Mouse (Mus musculus): Measurements from ENCODE around the gene Mtmr10. TPM values are rescaled to one million over a fixed set of nuclear protein-coding genes. Genes with fewer than 3 reads are reported as not detected.
A peak's percentile ranks its signal among the peaks of the same experiment; 100 is the strongest.

The Mtmr10 gene
- polyA plus RNA-seq, 1 experiment from 2014 or later = 9.9 TPM

DNA sequence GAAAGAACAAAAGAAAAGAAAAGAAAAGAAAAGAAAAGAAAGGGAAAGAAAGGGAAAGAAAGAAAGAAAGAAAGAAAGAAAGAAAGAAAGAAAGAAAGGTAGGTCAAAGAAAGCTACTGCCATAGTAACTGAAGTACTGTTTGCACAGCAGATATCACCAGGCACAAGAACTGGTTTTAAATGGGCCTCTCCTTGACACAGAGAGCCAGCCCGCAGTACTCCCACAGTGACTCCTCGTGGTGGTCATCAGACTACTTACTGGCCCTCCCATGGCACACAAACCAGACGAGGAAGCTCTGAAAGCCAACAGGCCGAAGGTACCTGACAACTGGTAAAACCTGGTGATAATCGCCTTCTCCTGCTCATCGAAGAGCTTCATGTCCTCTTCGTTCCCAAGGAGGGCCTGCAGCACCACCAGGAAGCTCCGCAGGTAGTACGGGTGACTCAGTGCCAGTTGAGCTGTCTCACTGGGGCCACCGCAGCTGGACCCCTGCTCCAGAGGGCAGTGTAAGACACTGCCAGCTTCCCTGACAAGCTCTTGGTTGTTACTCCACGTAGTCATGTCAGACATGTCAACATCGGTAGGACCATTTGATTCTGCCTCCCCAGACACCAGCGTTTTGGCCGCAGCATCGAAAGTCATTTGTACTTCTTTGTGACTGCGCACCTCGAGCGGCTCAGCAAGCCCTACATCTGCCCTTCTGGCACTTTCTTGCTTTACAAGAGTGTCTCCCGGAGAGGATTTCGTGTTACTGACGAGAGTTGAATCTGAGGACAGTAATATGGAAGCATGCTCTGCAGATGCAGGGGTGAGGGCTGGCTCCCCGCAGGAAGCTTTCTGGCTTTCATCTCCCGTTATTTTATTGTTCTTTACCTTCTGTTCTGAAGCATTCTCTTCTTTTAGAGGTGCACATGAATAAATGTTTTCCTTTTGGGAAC lies 84.8 kb downstream of the Mtmr10 start:
- Histone ChIP-seq H3K27ac (ENCODE audit: low read length) (no peak overlapping the region), H3K9me3 (replicated peaks; ENCODE audit: control insufficient read depth, low read length, poor library complexity, severe bottlenecking) (no peaks in the 10 kb centered on the region), H3K27me3 (ENCODE audit: control insufficient read depth, insufficient read depth, low read depth, low read length) (no peaks in the 10 kb centered on the region), H3K36me3 (ENCODE audit: control insufficient read depth, insufficient read depth, low read length) (peaks cover 8% of the 10 kb centered on the region), H3K4me1 (ENCODE audit: control insufficient read depth, insufficient read depth, low read length) (peaks cover 7% of the 10 kb centered on the region), H3K9ac (ENCODE audit: low read depth, low read length) (no peak overlapping the region), H3K4me3 (ENCODE audit: low read depth, low read length) (no peak overlapping the region), H3K4me2 (ENCODE audit: low read length) (no peak overlapping the region)
- 87% methylated on average over 23 of the region's 23 CpGs for WGBS
- ATAC-seq = no peak

DNA sequence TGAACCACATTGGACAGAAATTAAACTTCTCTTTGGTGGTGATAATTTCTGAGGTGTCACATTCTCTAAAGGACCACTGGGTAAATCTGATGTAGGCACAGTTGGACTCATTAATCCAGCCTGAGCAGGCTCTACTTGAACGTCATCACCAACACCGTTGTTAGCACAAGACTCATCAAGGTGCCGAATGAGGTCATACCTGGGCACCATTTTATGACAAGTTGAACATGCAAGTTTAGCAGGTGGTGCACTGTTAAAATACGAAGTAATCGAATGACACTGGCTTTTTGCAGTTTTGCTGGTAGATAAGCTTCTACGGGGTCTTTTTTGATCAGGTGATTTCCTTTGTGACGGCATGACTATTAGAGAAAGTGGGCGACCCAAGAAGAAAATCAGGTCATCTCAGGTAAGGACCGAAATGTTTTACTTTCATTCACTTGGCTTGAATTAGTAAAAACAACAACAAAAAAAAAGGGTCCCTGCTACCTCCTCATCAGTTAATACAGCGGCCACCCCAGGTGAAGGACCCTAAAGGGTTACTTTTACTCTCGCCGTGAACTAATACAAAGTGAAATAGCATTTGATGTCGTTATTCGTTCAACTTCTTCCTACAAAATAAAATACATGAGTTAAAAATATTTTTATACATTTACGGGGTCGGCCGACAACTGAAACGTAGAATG lies 85.8 kb downstream of the Mtmr10 start:
- Histone ChIP-seq H3K36me3 (ENCODE audit: control insufficient read depth, insufficient read depth, low read length) (peaks cover 15% of the 10 kb centered on the region), H3K9ac (ENCODE audit: low read depth, low read length) (peak overlapping the region; percentile 66), H3K27ac (ENCODE audit: low read length) (peak overlapping the region; percentile 90), H3K9me3 (replicated peaks; ENCODE audit: control insufficient read depth, low read length, poor library complexity, severe bottlenecking) (no peaks in the 10 kb centered on the region), H3K4me3 (ENCODE audit: low read depth, low read length) (peak overlapping the region; percentile 65), H3K4me2 (ENCODE audit: low read length) (peak overlapping the region; percentile 62), H3K27me3 (ENCODE audit: control insufficient read depth, insufficient read depth, low read depth, low read length) (no peaks in the 10 kb centered on the region), H3K4me1 (ENCODE audit: control insufficient read depth, insufficient read depth, low read length) (peaks cover 7% of the 10 kb centered on the region)
- peak; percentile 50 for ATAC-seq
- 14% methylated on average over 18 of the region's 18 CpGs for WGBS

DNA sequence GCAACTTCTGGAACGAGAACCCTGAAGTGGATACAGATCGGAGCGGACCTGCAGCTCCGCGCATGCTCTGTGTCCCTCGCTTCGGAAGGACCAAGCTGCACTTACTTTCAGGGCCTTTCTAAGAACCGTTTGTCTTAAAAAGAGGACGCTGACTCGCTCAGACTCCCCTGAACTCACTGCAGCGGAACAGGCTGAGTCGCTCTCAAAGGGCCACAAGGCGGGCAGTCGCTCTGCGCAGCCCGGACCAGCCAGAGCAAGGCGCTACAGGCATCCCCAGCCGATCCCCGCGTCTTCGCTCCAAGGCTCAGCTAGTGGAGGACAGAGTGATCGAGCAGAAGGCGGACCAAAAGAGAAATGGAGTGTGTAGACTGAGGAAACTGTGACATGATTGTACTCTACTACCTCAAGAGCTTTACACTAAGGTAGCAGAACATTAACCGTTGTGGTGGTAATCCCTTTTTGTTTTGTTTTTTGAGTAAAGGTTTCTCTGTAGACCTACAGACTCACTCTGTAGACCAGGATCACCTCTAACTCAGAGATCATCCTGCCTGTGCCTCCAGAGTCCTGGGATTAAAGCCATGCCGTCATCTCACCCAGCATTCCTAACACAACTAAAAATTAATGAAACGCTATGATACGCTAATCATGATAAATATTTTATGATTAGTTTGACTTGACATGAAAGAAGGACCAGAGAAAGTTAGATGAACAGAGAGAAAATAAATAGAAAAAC lies 86.5 kb downstream of the Mtmr10 start, which contains the start of gene Fan1:
Gene Fan1, minus strand, starts transcription at position 266 of the 733 bp plus-strand sequence.
- peak; percentile 98 for ATAC-seq
- Histone ChIP-seq H3K36me3 (ENCODE audit: control insufficient read depth, insufficient read depth, low read length) (peaks cover 22% of the 10 kb centered on the region), H3K27ac (ENCODE audit: low read length) (peak within 1 kb of the TSS; percentile 90), H3K4me2 (ENCODE audit: low read length) (peak within 1 kb of the TSS; percentile 62), H3K9me3 (replicated peaks; ENCODE audit: control insufficient read depth, low read length, poor library complexity, severe bottlenecking) (no peaks in the 10 kb centered on the region), H3K4me3 (ENCODE audit: low read depth, low read length) (peak within 1 kb of the TSS; percentile 65), H3K9ac (ENCODE audit: low read depth, low read length) (peak within 1 kb of the TSS; percentile 66), H3K4me1 (ENCODE audit: control insufficient read depth, insufficient read depth, low read length) (peaks cover 7% of the 10 kb centered on the region), H3K27me3 (ENCODE audit: control insufficient read depth, insufficient read depth, low read depth, low read length) (no peaks in the 10 kb centered on the region)
- 3% methylated on average over 27 of the region's 27 CpGs for WGBS

Small RNA genes within 50 kb of the gene (microRNA-seq; reads per million reads assigned to microRNA genes)
- gene Mir6416 = not detected

Other genes starting within 250 kb of the Mtmr10 start
- gene Trpm1, start 133.8 kb upstream of the Mtmr10 start, polyA plus RNA-seq (2015; fragmentation: Nextera tagmentation; extraction: Ambion mirVana) = 0.15 and 0.20 TPM in 2 replicates
- 5.1 and 7.1 TPM in 2 replicates for gene Fan1, start 86.4 kb downstream of the Mtmr10 start, polyA plus RNA-seq (2015; fragmentation: Nextera tagmentation; extraction: Ambion mirVana)
- 22.6 and 28.3 TPM in 2 replicates for gene Mphosph10, start 104.6 kb downstream of the Mtmr10 start, polyA plus RNA-seq (2015; fragmentation: Nextera tagmentation; extraction: Ambion mirVana)
- gene Mcee, start 105.0 kb downstream of the Mtmr10 start, polyA plus RNA-seq (2015; fragmentation: Nextera tagmentation; extraction: Ambion mirVana) = 36.7 and 43.8 TPM in 2 replicates
- gene Apba2, start 214.1 kb downstream of the Mtmr10 start, polyA plus RNA-seq (2015; fragmentation: Nextera tagmentation; extraction: Ambion mirVana) = 204 and 208 TPM in 2 replicates

Measured in midbrain, embryonic 16.5 days (tissue).